Mouse (Mus musculus) liver, embryonic 15.5 days (tissue): ENCODE measurements around the gene Sh3d19. TPM values are rescaled to one million over a fixed set of nuclear protein-coding genes. Genes with fewer than 3 reads are reported as not detected.

Experiments
- ATAC-seq: fragments of 200-750 bp; cut with Nextera tagmentation; 2 replicates; pipeline ENCODE4 v1.8.0; 2017; ENCODE audit warnings: moderate number of reproducible peaks, mild to moderate bottlenecking, moderate library complexity; ENCODE audit not compliant: insufficient read depth
- H3K27ac ChIP-seq: fragments of 300-500 bp; sonication (generic); replicated peaks from 2 replicates; pipeline ENCODE4 v1.5.1; 2015; ENCODE audit warnings: mild to moderate bottlenecking, inconsistent platforms
- H3K27me3 ChIP-seq: fragments of 300-500 bp; sonication (generic); 2 replicates; pipeline ENCODE4 v1.6.1; 2015; ENCODE audit warnings: mild to moderate bottlenecking, inconsistent platforms
- H3K36me3 ChIP-seq: fragments of 300-500 bp; sonication (generic); replicated peaks from 2 replicates; pipeline ENCODE4 v1.6.1; 2015; ENCODE audit warnings: moderate library complexity, mild to moderate bottlenecking, inconsistent platforms
- H3K4me1 ChIP-seq: fragments of 300-500 bp; sonication (generic); replicated peaks from 2 replicates; pipeline ENCODE4 v1.6.1; 2015; ENCODE audit warnings: inconsistent platforms
- H3K4me2 ChIP-seq: fragments of 300-500 bp; sonication (generic); 2 replicates; pipeline ENCODE4 v1.6.1; 2015; ENCODE audit warnings: moderate library complexity, mild to moderate bottlenecking, inconsistent platforms
- H3K4me3 ChIP-seq: fragments of 300-500 bp; sonication (generic); replicated peaks from 2 replicates; pipeline ENCODE4 v1.5.1; 2015; ENCODE audit warnings: mild to moderate bottlenecking, inconsistent platforms
- H3K9ac ChIP-seq: fragments of 300-500 bp; sonication (generic); 2 replicates; pipeline ENCODE4 v1.6.1; 2015; ENCODE audit warnings: moderate library complexity, mild to moderate bottlenecking, inconsistent platforms
- H3K9me3 ChIP-seq: fragments of 300-500 bp; sonication (generic); replicated peaks from 2 replicates; pipeline ENCODE4 v1.6.1; 2016; ENCODE audit warnings: inconsistent platforms
- WGBS: fragments of 180-500 bp; shearing (Covaris S2); methylation state at CpG from one replicate; pipeline ENCODE4 v1.1.7; 2015; ENCODE audit warnings: mixed read lengths; ENCODE audit not compliant: insufficient replicate concordance; 5-methylcytosine and 5-hydroxymethylcytosine counted together
- polyA plus RNA-seq: library from polyadenylated mRNA; unstranded; fragments of >200 nt; fragmentation: Nextera tagmentation; extraction: Ambion mirVana; gene quantifications from 2 replicates; pipeline ENCODE4 v1.2.1, GENCODE M21; 2015

Gene Sh3d19
- polyA plus RNA-seq, 1 experiment from 2014 or later: 7.0 TPM

DNA sequence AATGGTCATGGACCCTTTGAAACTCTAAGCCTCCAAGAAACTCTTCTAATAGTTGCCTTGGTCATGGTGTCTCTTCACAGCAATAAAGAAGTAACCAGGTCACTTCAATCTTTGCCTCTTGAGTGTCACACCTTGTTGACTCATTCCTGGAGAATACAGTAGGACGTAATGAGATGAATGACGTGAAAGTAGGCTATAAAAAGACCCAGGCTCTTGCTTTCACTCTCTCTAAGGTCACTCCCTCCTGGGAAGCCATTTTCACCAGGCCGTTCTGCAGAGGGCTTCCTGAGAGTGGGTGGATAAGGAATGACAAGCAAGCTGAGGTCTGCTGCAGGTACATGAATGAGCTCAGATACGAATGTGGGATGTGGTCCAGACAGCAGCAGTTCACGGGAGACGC, 40.5 kb downstream of the Sh3d19 start:
- 72% methylated on average over 6 of the region's 6 CpGs for WGBS
- ATAC-seq: no peak
- no peak overlapping the region for H3K9ac ChIP-seq
- H3K36me3 ChIP-seq: no peaks in the 10 kb centered on the region
- H3K9me3 ChIP-seq: no peaks in the 10 kb centered on the region
- no peak overlapping the region for H3K4me3 ChIP-seq
- H3K27me3 ChIP-seq: no peaks in the 10 kb centered on the region
- H3K4me1 ChIP-seq: peaks cover 3% of the 10 kb centered on the region; the same call in 1 of the 2 replicates
- no peak overlapping the region for H3K4me2 ChIP-seq
- H3K27ac ChIP-seq: no peak overlapping the region

DNA sequence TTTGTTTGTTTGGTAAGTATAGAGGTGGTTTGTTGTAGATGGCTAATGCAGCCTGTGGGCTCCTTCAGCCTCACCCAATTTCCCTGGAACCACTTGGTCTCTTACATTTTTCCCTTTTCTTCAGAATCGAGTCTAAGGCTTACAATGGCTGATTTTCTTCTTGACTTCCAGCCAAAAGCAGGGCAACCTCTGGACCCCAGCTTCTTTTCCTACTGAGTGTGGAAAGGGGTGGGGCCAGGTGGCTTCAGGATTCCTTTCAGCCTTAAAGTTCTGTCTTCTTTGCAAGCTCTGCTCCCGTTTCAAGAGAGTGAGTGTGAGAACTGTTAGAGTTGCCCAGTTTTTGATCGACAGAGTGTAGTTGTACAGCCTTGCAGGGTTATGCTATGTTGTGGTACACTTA, 40.9 kb downstream of the Sh3d19 start:
- Histone ChIP-seq H3K27me3 (no peaks in the 10 kb centered on the region), H3K27ac (no peak overlapping the region), H3K9me3 (no peaks in the 10 kb centered on the region), H3K9ac (no peak overlapping the region), H3K4me3 (no peak overlapping the region), H3K36me3 (no peaks in the 10 kb centered on the region), H3K4me2 (no peak overlapping the region), H3K4me1 (peaks cover 3% of the 10 kb centered on the region; the same call in 1 of the 2 replicates)
- ATAC-seq: no peak
- 59% methylated on average over 3 of the region's 3 CpGs for WGBS

DNA sequence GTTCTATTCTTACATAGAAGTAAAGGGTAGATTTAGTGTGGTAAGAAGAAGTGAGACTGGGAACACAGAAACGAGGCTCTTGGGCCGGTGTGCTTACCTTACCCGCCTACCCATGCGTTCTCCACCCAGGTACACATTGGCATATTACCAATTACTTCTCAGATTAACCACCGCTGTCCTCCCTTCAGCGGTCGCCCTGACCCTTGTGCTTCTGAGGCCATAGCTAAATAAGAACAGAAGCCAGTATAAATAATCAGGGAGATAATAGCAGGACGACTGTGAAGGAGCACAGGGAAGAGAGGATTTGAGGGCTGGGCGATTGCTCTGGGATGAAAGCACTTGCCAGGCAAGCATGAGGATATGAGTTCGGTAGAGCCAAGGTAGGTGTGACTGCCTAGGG, 42.9 kb downstream of the Sh3d19 start:
- Histone ChIP-seq H3K9me3 (no peaks in the 10 kb centered on the region), H3K4me1 (peaks cover 3% of the 10 kb centered on the region; the same call in 1 of the 2 replicates), H3K36me3 (no peaks in the 10 kb centered on the region), H3K27me3 (no peaks in the 10 kb centered on the region), H3K4me2 (no peak overlapping the region), H3K4me3 (no peak overlapping the region), H3K27ac (no peak overlapping the region), H3K9ac (no peak overlapping the region)
- no peak for ATAC-seq
- WGBS: 77% methylated on average over 10 of the region's 10 CpGs

DNA sequence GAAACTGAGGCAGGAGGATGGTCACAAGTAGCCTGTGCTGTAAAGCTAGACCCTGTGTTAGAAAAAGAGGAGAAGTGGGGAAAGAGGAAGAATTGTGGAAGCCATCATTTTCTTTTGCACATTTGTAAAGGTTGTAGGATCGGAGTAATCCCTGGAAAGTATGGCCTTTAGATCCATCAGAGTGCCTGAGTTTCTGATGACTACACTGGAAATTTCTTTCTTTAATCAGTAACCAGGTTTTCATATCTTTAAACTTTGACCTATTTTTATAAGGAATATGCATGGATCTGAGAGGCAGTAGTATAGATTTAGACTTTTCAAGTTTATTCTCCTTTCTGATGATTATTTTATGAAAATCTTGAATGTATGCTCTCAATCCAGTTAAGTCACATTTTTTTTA, 46.1 kb downstream of the Sh3d19 start:
- H3K4me2 ChIP-seq: no peak overlapping the region
- H3K4me3 ChIP-seq: no peak overlapping the region
- H3K9ac ChIP-seq: no peak overlapping the region
- no peak for ATAC-seq
- no peaks in the 10 kb centered on the region for H3K9me3 ChIP-seq
- no peaks in the 10 kb centered on the region for H3K36me3 ChIP-seq
- no peak overlapping the region for H3K27ac ChIP-seq
- H3K4me1 ChIP-seq: peaks cover 6% of the 10 kb centered on the region; the same call in 1 of the 2 replicates
- H3K27me3 ChIP-seq: no peaks in the 10 kb centered on the region
- WGBS: 78% methylated on average over 1 of the region's 1 CpGs

DNA sequence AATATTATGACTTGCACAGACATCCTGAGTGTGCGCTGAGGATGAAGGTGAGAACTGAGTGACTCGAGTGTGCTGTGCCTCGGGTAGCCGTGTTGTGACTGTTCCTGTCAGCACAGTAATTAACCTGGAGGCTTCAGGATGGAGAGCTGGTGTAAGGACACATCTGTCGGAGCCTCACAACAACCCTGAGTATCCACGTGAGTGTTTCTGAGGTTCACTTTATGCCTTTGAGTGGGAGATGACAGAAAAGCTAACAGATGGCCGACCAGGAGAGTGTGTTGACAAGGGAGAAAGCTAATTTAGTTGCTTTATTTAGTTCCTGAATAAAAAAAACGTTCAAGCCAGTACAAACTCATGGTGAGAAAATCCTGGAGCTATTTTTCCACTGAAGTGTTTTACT, 46.6 kb downstream of the Sh3d19 start:
- WGBS: 60% methylated on average over 8 of the region's 8 CpGs
- H3K4me2 ChIP-seq: no peak overlapping the region
- no peak for ATAC-seq
- H3K9me3 ChIP-seq: no peaks in the 10 kb centered on the region
- no peak overlapping the region for H3K27ac ChIP-seq
- H3K27me3 ChIP-seq: no peaks in the 10 kb centered on the region
- H3K36me3 ChIP-seq: no peaks in the 10 kb centered on the region
- H3K4me1 ChIP-seq: peaks cover 6% of the 10 kb centered on the region; the same call in 1 of the 2 replicates
- H3K9ac ChIP-seq: no peak overlapping the region
- no peak overlapping the region for H3K4me3 ChIP-seq

DNA sequence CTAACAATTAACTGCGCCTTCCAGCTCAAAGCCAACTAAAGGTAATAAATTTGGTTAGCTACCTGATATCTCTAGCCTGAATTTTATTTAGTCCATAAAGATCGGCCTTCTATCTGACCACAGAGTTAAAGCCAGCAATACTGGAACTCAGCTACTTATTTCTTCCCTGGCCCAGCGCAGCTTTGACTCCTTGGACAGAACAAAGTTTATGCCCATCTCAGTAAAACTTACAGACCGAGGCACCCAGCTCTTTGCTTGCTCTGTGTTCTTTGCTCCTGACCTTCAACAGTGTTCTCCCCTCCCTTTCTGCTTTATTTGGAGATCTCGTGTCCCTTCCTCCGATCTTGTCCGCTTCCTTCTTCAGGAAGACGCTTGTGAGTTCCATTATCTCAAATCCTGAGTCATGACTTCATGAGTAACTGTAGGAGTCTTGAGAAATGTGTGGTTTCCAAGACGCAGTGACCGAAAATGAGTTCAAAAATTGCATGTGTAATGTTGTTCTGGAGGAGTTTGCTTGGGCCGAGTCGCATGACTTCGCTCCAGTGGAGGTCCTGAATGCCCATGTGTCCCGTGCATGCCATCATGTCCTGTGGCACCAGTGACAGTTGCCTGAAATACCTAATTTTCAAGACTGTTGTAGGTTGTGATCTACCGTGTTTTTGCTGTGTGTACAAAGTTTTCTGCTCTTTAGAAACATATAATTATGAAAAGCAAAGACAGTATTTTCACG, 50.2 kb downstream of the Sh3d19 start:
- Histone ChIP-seq H3K9me3 (no peaks in the 10 kb centered on the region), H3K4me2 (no peak overlapping the region), H3K9ac (no peak overlapping the region), H3K4me3 (no peak overlapping the region), H3K4me1 (peaks cover 6% of the 10 kb centered on the region; the same call in 1 of the 2 replicates), H3K36me3 (peaks cover 4% of the 10 kb centered on the region; the same call in 1 of the 2 replicates), H3K27me3 (no peaks in the 10 kb centered on the region), H3K27ac (no peak overlapping the region)
- 59% methylated on average over 16 of the region's 16 CpGs for WGBS
- no peak for ATAC-seq

DNA sequence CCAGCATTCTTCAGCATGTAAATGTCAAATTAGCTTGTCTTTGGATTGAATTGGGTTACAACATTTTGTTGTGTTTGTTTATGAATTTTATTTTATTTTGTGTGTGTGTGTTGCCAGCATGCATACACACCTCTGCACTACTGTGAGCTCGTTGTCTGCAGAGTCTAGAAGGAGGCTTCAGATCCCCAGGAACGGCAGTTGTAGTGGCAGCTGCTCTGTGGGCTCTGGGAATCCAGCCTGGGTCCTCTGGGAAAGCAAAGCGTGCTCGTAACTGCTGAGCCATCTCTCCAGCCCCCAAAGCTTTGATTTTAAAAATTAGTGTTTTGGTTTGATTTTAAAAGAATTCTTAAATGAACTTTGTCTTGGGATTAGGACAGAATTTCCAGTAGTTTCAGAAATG, 50.7 kb downstream of the Sh3d19 start:
- Histone ChIP-seq H3K27ac (no peak overlapping the region), H3K9ac (no peak overlapping the region), H3K4me2 (no peak overlapping the region), H3K4me3 (no peak overlapping the region), H3K4me1 (peaks cover 6% of the 10 kb centered on the region; the same call in 1 of the 2 replicates), H3K9me3 (no peaks in the 10 kb centered on the region), H3K36me3 (peaks cover 4% of the 10 kb centered on the region; the same call in 1 of the 2 replicates), H3K27me3 (no peaks in the 10 kb centered on the region)
- 69% methylated on average over 4 of the region's 4 CpGs for WGBS
- ATAC-seq: no peak

DNA sequence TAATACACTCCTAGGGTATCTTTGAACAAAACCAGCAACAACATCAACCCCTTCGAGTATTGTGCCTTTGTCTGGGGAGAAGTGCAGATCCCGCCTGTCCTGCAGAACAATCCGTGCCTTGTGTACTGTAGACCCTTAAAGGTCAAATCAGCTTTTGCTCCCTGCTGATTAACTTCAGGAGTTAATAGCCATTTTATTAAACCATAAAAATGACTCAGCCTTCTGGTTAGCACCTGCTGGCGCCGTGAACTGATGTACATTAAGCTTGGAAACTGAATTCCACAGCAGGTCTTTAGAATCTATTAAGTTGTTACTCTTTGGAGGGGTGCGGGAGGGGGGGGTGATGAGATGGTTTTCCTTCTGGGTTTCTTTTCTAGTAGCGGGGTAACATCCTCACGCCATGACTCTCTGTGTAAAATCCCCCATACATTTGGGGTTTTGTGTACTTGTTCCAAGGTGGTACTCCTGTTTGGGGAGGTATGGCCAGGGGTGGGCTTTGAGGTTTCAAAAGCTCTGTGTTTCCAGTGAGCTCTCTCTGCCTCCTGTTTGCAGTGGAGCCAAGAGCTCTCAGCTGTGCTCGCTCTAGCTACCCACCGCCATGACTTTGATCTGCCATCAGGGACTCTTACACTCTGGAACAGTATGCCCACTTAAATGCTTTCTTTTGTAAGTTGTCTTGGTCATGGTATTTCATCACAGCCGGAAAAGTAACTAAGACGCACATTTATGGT, 53.3 kb downstream of the Sh3d19 start:
- 79% methylated on average over 12 of the region's 12 CpGs for WGBS
- peaks cover 4% of the 10 kb centered on the region; the same call in 1 of the 2 replicates for H3K36me3 ChIP-seq
- no peak overlapping the region for H3K9ac ChIP-seq
- H3K4me3 ChIP-seq: no peak overlapping the region
- peaks cover 3% of the 10 kb centered on the region for H3K4me1 ChIP-seq
- ATAC-seq: no peak
- no peaks in the 10 kb centered on the region for H3K9me3 ChIP-seq
- no peak overlapping the region for H3K27ac ChIP-seq
- no peaks in the 10 kb centered on the region for H3K27me3 ChIP-seq
- H3K4me2 ChIP-seq: no peak overlapping the region

DNA sequence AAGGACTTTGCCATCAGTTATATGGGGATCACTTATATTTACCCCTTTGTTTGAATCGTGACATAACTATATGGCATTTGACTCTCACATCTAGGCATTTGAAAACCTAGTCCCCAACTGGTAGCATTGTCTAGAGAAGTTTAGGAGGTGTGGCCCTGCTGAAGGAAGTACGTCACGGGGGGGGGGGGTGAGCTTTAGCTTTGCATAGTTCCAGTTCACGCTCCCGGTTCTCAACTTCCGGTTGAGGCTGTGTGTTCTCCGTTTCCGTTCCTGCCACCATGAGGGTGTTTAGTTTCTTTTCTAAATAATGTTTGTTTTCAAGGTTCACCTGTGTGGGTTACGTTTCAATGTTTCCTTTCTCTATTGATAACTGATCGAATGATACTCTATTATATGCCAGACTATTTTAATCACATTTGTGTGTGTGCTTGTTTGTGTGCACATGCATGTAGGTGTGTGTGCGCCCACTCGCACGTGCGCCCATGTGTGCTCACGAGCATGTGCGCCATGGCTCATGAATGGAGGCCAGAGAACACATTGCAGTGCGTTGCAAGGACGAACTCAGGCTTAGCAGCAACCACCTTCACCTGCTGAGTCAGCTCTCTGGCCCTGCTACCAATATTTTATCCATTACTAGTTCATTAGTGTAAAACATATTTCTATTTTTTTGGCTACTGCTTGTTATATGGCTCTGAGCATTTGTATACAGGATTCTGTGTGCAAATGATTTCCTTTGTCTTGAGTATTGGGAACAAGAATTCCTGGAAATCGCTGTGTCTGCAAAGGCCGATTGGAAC, 54.6 kb downstream of the Sh3d19 start:
- no peaks in the 10 kb centered on the region; the same call in 1 of the 2 replicates for H3K4me1 ChIP-seq
- H3K4me2 ChIP-seq: no peak overlapping the region
- ATAC-seq: no peak
- no peak overlapping the region for H3K27ac ChIP-seq
- H3K9me3 ChIP-seq: no peaks in the 10 kb centered on the region
- peaks cover 4% of the 10 kb centered on the region; the same call in 1 of the 2 replicates for H3K36me3 ChIP-seq
- no peak overlapping the region for H3K4me3 ChIP-seq
- 83% methylated on average over 20 of the region's 20 CpGs for WGBS
- H3K27me3 ChIP-seq: no peaks in the 10 kb centered on the region
- H3K9ac ChIP-seq: no peak overlapping the region

DNA sequence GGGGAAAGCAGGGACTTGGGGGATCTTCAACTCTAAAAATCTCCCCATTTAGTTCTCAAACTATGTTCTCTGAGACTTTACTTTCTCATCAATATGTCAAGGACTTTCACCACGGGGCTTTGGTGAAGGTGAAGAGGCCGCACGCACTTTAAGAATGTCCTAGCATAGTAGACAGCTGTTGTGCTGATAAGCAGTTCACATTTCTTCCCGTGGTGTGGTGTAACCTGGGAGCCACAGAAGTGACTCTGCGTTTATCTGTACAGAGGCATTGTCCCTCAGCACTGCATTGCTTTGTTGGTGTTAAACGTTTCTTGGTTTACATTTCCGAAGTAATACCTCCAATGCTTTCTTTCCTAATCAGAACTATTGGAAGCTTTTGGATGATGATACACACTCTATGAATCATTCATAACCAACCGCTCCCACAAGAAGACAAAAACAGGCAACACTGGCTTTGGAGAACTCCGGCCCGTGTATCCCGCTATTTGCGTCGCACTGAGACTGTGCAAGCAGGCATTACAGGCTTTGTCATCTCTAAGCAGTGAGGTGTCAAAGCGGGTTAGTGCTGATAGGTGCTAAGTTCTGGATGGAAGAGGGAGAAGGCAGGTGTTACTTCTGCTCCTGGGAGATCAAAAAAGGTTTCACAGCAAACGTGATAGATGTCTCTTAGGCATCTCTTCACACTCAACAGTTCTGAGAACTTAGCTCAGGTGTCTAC, 57.9 kb downstream of the Sh3d19 start:
- Histone ChIP-seq H3K9ac (no peak overlapping the region), H3K9me3 (no peaks in the 10 kb centered on the region), H3K4me1 (no peaks in the 10 kb centered on the region; the same call in 1 of the 2 replicates), H3K27ac (no peak overlapping the region), H3K4me3 (no peak overlapping the region), H3K36me3 (no peaks in the 10 kb centered on the region), H3K27me3 (no peaks in the 10 kb centered on the region), H3K4me2 (no peak overlapping the region)
- ATAC-seq: no peak
- 52% methylated on average over 15 of the region's 15 CpGs for WGBS
